Mouse (Mus musculus): ENCODE results near the gene Dnah12.
"Not testable (repeated sequence)": the region's sequence is repeated elsewhere in the genome, so short reads cannot be mapped to it uniquely, and the experiment has no call there.

Dnah12 gene

GRCm38 (mm10) chr14:26881700-26882099 lies 188.6 kb downstream of the Dnah12 start:
- no peak for DNase-seq (ENCODE audit: low spot score in 2 of 2)

GRCm38 (mm10) chr14:26887244-26887643 lies 194.2 kb downstream of the Dnah12 start:
- no peak for DNase-seq (ENCODE audit: low spot score in 2 of 2)

GRCm38 (mm10) chr14:26890777-26891176 lies 197.7 kb downstream of the Dnah12 start:
- DNase-seq (ENCODE audit: low spot score in 2 of 2) = no peak

- DNase-seq (ENCODE audit: low spot score in 2 of 2) = no peak
Measured at GRCm38 (mm10) chr14:26894392-26894791, 201.3 kb downstream of the Dnah12 start, which contains the start of gene Asb14. Asb14 (plus strand) TSS chr14:26894557.

- DNase-seq (ENCODE audit: low spot score in 2 of 2) = no peak
Measured at GRCm38 (mm10) chr14:26899490-26899889, 206.4 kb downstream of the Dnah12 start.

GRCm38 (mm10) chr14:26900893-26901292 lies 207.8 kb downstream of the Dnah12 start:
- DNase-seq (ENCODE audit: low spot score in 2 of 2) = no peak

GRCm38 (mm10) chr14:26907401-26907800 lies 214.3 kb downstream of the Dnah12 start:
- no peak for DNase-seq (ENCODE audit: low spot score in 2 of 2)

- not testable (repeated sequence) for DNase-seq (ENCODE audit: low spot score in 2 of 2)
Measured at GRCm38 (mm10) chr14:26910461-26910860, 217.4 kb downstream of the Dnah12 start.

- no peak for DNase-seq (ENCODE audit: low spot score in 2 of 2)
Measured at GRCm38 (mm10) chr14:26911201-26911600, 218.1 kb downstream of the Dnah12 start.

GRCm38 (mm10) chr14:26911826-26912225 lies 218.8 kb downstream of the Dnah12 start:
- no peak for DNase-seq (ENCODE audit: low spot score in 2 of 2)

- peak in 1 of 2 experiments; percentile 22 for DNase-seq (ENCODE audit: low spot score in 2 of 2)
Measured at GRCm38 (mm10) chr14:26913681-26914268, 220.7 kb downstream of the Dnah12 start.

GRCm38 (mm10) chr14:26919310-26919709 lies 226.2 kb downstream of the Dnah12 start:
- DNase-seq (ENCODE audit: low spot score in 2 of 2) = no peak

- no peak for DNase-seq (ENCODE audit: low spot score in 2 of 2)
Measured at GRCm38 (mm10) chr14:26923702-26924421, 230.8 kb downstream of the Dnah12 start.

- no peak for DNase-seq (ENCODE audit: low spot score in 2 of 2)
Measured at GRCm38 (mm10) chr14:26934891-26935290, 241.8 kb downstream of the Dnah12 start.

- DNase-seq (ENCODE audit: low spot score in 2 of 2) = no peak
Measured at GRCm38 (mm10) chr14:26935558-26935957, 242.5 kb downstream of the Dnah12 start.
